Mouse (Mus musculus) embryonic stem cell, embryonic (primary cell): ENCODE data around the gene Tmem52b.

Experiments used
- CTCF ChIA-PET, 4 experiments: fragments of 300-600 bp in 2 of 4; fragments of 350-600 bp in 2 of 4; sonication (Branson Sonifier 250); formaldehyde crosslinking; loops; one replicate each; lab custom pipeline; 2022; ENCODE audit warnings: inconsistent platforms in 2 of 4; lab: Charles Lee
- POLR2A ChIA-PET, 4 experiments: fragments of 300-600 bp in 2 of 4; fragments of 350-600 bp in 2 of 4; sonication (Branson Sonifier 250); formaldehyde crosslinking; loops; one replicate each; lab custom pipeline; 2022; ENCODE audit warnings: antibody characterized with exemption in 4 of 4, inconsistent platforms in 1 of 4; lab: Charles Lee

Tmem52b gene

GRCm38 (mm10) chr6:129526069-129526468 is 13.7 kb downstream of the Tmem52b start:
- POLR2A ChIA-PET: no interaction called here
- CTCF ChIA-PET: no interaction called here

DNA sequence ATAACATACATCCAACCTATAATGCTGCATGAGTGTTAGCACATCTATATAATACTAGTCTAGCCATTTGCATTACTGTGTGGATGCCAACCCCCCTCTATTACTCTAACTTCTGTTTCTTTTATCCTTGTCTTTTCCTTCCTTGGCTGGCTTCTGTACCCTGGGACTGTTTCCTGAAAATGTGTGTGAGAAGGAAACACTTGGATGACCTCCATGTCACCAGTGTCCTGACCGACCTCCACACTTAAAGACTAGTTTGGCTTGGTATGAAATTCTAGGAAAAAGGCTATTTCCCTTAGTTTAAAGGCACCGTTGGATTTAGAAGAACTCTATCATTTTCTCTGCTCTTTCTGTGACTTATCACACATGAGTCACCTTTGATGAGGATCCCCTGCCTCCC is 15.1 kb downstream of the Tmem52b start:
- ChIA-PET POLR2A (no interaction called here), CTCF (no interaction called here)

DNA sequence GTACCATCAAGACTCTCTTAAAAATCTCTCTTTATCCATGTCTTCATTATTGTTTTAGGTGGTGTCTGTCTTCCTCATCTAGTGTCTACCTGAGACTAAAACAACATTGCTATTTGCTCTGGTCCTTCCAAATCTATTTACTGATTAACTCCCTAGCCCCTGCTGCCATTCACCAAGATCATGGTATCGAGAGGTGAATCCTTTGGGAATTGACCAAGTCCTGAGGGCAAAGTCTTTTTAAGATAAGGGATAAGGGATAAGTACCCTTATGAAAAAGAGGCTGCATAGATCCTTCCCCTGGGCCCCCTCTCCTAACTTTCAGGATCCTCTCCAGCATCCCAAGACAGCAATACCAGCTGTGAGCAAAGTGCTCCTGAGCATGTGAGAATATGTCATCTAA is 17.2 kb downstream of the Tmem52b start:
- ChIA-PET POLR2A (no interaction called here), CTCF (no interaction called here)

GRCm38 (mm10) chr6:129530261-129530660 is 17.9 kb downstream of the Tmem52b start:
- POLR2A ChIA-PET: no interaction called here
- CTCF ChIA-PET: interaction anchor here in 1 of 4 experiments (0.6 kb wide), 1 partner anchor 98 kb away, joined by 3 read pairs; no protein-coding TSS in a partner anchor

DNA sequence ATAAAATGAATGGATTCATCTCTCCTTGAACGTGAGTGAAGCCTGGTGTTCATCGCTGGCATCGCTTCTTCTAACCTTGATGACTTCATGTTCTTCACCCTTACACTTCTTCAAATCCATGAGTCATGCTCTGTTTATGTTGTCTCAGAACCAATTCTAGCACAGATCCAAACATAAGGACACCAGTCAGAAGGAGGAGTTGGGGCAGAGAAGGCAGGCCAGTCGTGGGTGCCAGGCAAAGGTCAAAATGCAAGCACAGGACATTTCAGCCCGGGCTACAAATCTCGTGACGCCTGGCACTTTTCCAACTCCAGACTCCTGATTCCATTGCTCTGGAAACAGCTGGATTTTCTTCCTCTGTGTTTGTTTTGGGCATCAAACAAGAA is 20.2 kb downstream of the Tmem52b start:
- ChIA-PET CTCF (no interaction called here), POLR2A (interaction anchor here in 3 of 4 experiments (0.5 to 2.6 kb wide), 11 partner anchors 9 to 1174 kb away, joined by 3 to 12 read pairs (median 4); no protein-coding TSS in a partner anchor)

DNA sequence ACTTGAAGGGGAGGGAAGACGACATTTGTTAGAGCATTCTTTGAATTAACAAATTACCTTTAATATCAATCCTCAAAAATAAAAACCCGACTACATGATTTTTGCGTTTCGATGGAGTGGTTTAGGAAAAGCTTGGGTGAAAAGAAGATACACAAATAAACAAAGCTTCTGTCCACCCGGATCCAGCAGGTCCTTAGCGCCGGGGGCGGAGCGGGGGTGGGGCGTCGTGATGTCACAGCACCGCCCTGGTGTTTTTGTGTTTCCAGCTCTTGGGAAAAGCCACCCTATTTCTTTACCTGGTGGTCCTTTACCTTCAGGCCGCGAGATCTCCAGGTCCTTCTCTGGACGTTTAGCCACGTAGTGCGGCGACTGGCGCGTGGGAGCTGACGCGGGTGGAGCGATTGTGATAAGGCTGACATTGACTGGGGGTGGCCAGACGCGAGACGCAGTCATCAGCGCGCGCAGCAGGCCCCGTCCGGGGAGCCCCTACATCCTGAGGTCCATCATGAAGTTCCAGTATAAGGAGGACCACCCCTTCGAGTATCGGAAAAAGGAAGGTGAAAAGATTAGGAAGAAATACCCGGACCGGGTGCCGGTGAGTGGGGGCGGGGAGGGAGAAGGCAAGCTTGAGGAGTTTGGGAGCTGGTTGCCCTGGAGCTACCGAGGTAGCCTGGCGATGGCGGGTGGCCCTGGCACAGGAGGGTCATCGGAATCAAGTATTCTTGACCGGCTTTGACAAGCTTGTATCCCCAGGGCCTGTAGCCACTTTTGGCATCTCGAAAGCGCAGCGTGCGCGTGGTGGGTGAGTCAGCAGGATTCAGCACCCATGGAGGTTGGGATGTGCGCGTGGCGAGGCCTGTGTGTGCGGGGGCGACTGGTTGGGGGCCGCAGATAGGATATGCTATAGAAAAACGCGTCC is 20.8 kb downstream of the Tmem52b start, which contains the start of gene Gabarapl1:
Gabarapl1 (plus strand) TSS at position 219 of the 919 bp plus-strand sequence.
- CTCF ChIA-PET: no interaction called here
- POLR2A ChIA-PET: interaction anchor here in 3 of 4 experiments (0.5 to 2.6 kb wide), 12 partner anchors 8 to 1175 kb away, joined by 3 to 12 read pairs (median 4); no protein-coding TSS in a partner anchor

DNA sequence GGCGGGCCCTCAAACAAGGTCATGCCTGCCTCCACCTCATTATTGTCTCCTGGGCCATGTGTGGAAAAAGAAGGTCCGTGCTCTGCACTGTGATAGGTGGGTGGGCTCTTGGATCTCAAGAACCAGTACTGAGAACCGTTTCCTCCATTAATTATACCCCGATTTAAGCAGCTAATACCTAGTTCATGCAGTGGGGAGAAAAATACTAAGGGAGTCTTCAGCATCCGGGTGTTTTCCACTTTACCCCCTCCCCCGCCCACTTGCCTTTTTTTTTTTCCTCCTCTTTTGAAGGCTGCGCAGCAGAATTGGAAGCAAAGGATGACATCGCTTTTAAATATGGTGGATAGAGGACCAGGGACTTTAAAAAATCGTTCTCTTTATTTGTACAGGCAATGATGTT is 21.7 kb downstream of the Tmem52b start:
- ChIA-PET POLR2A (interaction anchor here in 3 of 4 experiments (0.6 to 2.6 kb wide), 6 partner anchors 10 to 1898 kb away, joined by 3 to 12 read pairs (median 4); no protein-coding TSS in a partner anchor), CTCF (no interaction called here)

DNA sequence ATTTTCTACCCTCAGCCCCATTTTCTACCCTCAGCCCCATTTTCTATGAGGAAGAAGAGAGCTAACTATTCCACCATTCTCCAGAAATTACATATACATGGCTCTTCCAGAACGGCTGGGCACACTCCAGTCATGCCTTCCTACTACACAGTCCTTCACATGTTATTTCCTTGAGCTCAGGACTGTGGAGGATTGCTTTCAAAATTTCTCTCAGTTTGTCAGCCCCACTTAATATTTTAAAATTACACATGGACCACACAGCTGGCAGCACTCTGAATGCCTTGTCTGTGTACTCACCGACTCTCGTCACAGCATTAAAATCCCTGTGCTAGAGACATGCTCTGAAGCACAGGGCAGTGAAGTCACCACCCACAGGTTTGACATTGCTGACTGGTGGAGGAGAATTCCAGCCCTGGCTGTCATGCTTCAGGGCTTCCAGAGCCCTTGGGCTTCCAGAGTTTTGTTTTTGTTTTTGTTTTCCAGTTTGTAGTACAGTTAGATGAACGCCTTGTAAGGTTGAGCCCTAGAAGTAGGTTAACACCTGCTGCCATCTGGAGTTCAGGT is 22.4 kb downstream of the Tmem52b start:
- ChIA-PET CTCF (no interaction called here), POLR2A (interaction anchor here in 3 of 4 experiments (0.6 to 2.6 kb wide), 5 partner anchors 10 to 1897 kb away, joined by 3 to 12 read pairs (median 3); no protein-coding TSS in a partner anchor)

DNA sequence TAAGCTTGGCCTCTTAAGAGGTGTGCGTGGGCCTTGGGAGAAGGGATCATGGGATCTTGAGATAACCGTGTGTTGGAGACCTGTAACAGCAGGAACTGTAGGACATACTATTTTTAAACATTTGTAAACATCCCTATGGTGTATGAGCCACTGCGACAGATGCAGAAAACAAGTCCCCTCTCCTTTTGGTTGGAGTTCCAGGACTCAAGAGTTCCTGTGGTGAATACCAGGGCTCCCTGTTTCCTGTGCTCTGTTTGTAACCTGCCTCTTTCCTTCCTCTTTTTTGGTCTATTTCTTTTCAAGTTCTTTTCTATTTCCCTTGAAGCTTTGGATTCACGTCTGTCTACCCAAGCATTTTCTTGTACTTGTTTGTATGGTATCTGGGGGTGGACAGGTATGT is 23.4 kb downstream of the Tmem52b start:
- ChIA-PET CTCF (no interaction called here), POLR2A (interaction anchor here in 1 of 4 experiments (1.2 kb wide), 1 partner anchor 16 kb away, joined by 3 read pairs; no protein-coding TSS in a partner anchor)

DNA sequence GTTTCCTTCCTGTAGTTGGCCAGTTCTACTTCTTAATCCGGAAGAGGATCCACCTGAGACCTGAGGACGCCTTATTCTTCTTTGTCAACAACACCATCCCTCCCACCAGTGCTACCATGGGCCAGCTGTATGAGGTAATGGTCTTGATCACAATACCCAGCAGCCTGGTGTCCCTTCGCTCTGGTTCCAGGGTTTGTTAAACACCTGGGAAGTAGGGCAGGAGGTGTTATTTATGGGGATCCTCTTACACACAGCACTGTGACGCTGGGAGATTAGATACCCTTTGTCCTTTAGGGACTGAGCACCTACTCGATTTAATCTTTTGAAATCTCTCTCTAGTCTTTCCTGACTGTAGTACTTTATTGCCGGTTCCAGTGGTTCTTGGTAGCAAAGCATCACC is 26.2 kb downstream of the Tmem52b start:
- ChIA-PET POLR2A (no interaction called here), CTCF (no interaction called here)

- CTCF ChIA-PET: no interaction called here
- POLR2A ChIA-PET: interaction anchor here in 3 of 4 experiments (0.7 to 1.9 kb wide), 3 partner anchors 9 to 34 kb away, joined by 4 to 8 read pairs (median 5); partner anchors contain the start of gene Gabarapl1 (in 2 of the 3)
These were observed 29.6 kb downstream of the Tmem52b start for GRCm38 (mm10) chr6:129541931-129542330.

DNA sequence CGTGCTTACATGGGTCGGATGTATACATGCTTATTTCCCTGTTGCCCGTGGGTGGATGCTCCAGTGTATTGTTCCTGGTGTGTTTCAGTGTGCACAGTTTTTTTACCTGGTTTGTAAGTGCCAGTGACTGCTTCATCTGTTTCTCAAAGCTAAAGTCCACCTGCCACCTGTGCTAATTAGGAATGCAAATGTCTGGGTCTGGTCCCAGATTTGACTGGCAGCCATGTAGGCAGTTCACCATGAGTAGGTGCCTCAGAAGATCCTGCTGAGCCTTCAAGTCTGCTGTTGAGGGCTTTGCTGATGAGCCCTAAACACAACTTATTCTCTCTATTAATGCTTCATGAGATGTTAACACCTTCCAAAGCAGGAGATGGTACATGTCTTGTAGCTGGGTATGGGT is 30.2 kb downstream of the Tmem52b start:
- ChIA-PET POLR2A (interaction anchor here in 1 of 4 experiments (1.9 kb wide), 1 partner anchor 10 kb away, joined by 8 read pairs; the partner anchor contains the start of gene Gabarapl1), CTCF (no interaction called here)

- ChIA-PET POLR2A (interaction anchor here in 3 of 4 experiments (0.9 to 2.3 kb wide), 4 partner anchors 10 to 24 kb away, joined by 3 to 12 read pairs (median 4); partner anchors contain the start of gene Gabarapl1 (in 3 of the 3)), CTCF (interaction anchor here in 1 of 4 experiments (0.7 kb wide), 1 partner anchor 121 kb away, joined by 3 read pairs; no protein-coding TSS in a partner anchor)
These were observed 31.6 kb downstream of the Tmem52b start for GRCm38 (mm10) chr6:129543709-129544606.

DNA sequence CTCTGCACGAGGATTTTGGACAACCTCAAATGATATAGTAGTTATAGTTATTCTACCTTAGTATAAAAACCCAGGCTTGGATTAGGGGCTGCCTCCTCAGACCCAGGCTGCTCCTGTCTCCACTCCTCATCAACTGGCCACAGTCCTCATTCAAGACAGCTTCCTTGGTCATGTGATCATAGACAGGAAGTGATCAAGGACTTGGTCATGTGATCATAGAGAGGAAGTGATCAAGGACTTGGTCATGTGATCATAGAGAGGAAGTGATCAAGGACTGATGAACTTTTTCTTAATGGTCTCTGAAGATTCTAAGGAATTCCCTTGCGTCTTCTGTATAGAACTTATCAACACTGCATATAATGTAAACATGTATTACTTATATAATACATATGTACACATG is 34.9 kb downstream of the Tmem52b start:
- POLR2A ChIA-PET: no interaction called here
- CTCF ChIA-PET: no interaction called here

GRCm38 (mm10) chr6:129548009-129548408 is 35.7 kb downstream of the Tmem52b start:
- POLR2A ChIA-PET: no interaction called here
- CTCF ChIA-PET: no interaction called here

GRCm38 (mm10) chr6:129557298-129558023 is 45.1 kb downstream of the Tmem52b start:
- ChIA-PET POLR2A (no interaction called here), CTCF (no interaction called here)

DNA sequence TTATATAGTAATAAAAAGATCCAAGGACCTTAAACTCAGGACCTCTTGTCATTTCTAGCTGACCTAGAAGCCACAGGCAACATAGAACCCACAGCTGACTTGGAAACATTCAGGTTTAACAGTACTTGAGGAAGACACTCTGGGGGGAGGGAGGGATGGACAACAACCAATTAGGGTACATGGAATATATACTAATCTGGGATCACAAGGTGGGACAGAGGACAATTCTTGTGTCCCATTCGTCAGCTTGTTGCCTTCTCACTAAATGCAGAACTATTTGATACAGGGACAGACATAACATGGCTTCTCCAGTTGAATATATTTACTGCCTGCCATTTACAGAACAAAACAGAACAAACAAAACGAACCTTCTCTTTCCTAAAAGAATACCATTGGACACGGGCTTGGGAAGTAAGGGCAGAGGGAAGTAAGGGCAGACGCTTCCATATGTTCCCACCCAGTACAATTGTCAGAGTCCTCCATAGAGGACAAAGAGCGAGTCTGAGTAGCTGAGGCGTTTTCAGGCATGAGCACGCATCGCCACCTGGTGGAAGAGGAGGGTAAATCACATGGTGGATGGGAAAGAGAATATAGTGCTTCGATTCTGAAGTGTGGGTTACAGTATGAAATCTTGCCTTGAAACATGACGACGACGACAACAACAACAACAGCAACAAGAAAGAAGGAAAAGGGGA is 46.7 kb downstream of the Tmem52b start:
- CTCF ChIA-PET: interaction anchor here in 2 of 4 experiments (0.5 to 1.1 kb wide), 2 partner anchors 73 to 299 kb away, joined by 3 to 5 read pairs; no protein-coding TSS in a partner anchor
- POLR2A ChIA-PET: interaction anchor here in 1 of 4 experiments (0.6 kb wide), 1 partner anchor 14 kb away, joined by 3 read pairs; no protein-coding TSS in a partner anchor
